Mouse (Mus musculus) adrenal gland, adult (tissue): ENCODE data around the gene Abcc9.
"Not testable (repeated sequence)": the region's sequence is repeated elsewhere in the genome, so short reads cannot be mapped to it uniquely, and the experiment has no call there.

Experiments used
- DNase-seq, 2 experiments: peaks; one replicate each; pipeline ENCODE4 v3.0.0; 2022 to 2023; ENCODE audit warnings: low spot score in 1 of 2; ENCODE audit not compliant: inconsistent age in 2 of 2

Gene Abcc9

DNA sequence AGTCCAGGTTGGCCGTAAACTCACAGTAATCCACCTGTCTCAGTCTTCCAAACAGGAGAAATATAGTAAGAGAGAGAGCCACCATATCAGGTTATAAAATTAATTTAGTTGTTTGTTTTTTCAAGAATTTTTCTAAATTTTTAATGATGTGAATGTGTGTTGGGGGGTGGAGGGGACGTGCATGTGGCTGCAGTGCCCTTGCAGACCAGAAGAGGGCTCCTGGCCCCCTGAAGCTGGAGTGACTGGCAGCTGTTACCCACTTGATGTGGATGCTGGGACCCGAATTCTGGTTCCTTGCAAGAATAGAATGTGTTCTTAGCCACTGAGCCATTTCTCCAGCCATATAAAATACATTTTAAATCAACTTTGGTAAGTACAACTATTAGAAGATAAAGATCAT lies 4.6 kb upstream of the Abcc9 start:
- no peak for DNase-seq

DNA sequence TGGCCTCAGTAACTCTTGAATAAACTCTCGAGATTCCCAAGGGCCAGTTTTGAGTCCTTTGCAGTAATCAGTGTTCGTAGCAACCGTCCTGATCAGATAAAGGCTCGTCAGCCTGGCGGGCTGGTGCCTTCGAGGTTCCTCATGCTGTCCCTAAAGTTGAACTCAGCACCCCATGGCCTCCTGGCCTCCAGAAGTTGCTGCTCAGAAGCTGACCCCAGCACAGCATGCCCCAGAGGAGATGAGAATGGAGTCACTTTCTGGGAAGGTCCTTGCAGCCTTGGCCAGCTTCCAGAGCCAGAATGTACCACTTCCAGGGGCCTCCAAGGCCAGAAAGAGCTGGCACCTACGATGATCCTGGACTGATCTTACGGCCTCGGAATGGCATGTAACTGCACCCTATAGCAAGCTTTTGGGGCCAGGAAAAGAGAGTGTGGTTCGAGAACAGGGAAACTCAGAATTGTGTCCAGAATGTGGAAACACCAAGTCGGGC lies 1.4 kb upstream of the Abcc9 start:
- peak; percentile 31 to 61 for DNase-seq

DNA sequence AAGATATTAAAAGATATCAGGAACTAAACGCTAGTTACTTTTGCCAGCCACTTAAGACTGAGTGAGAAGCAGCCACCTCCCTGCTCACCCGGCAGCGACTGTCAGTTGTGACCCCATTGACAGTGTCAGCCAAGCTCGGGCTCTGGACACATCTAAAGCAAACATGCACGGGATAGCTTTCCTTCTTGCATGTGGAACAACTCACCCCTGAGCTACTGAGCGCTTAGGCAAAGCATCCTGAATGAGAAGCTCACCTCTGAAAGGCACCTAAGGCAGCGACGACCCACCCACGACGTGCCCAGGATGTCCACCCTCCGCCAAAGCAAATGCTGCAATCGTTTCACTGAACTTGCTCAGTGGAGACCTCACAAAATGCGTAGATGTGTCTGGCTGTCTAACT lies 954 bp downstream of the Abcc9 start:
- DNase-seq = no peak

DNA sequence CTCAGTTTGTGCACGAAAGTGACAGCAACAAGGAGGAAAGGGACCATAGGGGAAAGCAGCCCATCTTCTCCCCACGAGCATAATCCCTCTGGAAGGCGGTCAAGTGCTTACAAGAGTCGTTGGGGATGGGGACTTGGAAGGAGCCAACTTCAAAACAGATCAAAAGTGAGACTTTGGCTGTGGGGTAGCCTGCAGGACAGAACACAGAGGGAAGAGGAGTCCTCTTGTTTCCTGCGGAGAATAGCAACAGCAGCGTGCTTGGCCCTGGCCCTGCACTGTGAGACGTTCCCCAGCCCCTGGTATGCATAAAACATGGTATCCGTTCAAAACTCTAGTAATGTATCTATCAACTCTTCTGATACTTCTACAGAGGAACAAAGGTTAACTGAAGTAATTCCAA lies 1.4 kb downstream of the Abcc9 start:
- DNase-seq = no peak

DNA sequence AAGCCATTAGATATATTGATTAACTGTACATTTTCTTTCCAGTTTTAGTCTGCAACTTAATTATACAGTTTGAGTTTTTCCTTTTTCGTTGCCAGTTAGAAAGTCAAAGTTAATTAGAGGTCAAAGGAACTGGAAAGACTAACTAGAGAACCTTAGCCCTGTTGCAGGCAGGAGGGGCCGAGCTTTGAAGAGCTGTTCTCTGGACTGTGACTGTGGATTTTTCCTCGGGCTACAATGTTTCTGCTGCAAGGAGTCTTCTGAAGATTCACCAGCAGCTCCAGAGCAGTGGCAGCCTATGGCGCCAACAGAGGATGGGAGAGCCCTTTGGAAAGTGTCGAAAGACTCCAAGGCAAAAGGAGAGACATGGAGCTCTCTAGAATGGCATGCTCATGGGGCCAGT lies 10.0 kb downstream of the Abcc9 start:
- no peak for DNase-seq

DNA sequence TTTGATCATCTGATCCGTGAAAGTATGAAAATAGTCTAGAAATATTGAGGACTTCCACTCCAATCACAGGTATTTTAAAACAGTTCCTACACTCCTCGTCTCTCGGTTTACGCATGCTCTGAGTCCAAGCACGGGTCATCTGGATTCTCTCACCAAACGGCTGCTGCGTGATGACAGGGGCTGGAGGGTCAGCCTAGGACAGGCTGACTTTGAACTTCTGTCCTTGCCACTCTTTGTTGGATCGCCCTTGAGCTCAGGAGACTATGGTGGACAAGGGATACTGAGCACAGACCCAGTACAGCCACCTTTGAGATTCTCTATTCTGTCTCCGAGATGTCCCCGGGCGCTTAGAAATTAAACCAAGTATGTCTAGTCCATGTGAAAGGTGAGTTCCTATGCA lies 12.4 kb downstream of the Abcc9 start:
- DNase-seq = no peak

DNA sequence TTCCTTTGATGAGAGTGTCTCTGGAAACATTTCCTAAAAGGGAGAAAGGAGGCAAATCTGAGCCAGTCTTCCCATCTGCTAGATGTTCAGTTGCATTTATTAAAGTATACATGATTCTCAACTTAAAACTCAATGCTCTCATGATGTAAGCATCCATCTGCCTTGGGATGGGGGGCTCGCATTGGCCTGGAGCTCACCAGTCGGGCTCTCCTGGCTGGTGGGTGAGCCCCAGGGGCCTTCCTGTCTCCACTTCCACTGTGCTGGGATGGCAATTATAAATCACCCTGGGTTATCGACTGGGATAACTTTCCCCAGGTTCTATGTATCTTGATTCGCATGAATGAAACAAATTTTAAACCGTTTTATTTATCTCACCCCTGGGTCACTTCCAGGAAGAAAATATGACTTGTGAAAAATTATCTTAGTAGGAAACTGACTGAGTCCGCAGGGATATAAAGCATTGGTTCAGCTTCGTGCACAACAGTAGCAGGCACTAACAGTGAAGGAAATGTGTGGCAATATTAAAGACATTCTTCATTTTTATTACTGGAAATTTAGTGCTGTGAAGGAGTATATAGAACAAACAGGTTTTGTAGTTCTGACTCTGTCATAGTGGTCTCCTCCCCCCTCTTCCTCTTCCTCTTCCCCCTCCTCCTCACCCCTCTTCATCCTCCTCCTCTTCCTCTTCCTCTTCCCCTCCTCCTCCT lies 19.0 kb downstream of the Abcc9 start:
- no peak for DNase-seq

DNA sequence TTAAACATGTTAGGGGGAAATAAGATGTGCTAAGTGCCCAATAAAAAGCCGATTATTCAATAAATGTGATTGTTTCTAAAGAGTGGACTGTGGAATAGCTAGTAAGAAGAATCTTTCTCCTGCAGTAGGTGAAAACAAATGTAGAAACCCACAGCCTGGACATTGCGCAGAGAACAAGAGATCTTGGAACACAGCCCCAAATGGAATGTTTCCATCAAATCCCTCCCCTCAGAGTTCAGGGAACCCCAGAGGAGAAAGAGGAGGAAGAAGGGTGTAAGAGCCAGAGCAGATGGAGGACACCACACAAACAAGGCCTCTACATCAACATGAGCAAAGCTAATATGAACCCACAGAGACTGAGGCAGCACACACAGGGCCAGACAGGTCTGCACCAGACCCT lies 32.1 kb downstream of the Abcc9 start:
- DNase-seq = no peak

DNA sequence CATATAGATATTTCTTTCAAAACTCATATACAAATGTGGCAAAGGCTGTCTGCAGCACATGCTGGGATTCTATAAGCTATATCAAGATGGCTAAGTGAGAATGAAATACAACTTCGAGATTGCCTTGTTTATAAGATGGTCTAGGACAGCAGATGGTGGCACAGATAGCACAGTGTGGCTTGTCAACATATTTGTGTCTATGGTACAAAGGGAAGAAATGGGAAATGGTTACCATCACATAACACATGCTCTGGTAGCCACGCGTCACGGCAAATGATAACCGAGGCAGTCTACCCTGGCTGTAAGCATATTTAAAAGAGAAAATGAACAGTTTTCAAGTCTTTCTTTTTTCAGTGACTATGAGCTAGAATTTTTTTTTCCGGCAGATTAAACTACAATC lies 32.8 kb downstream of the Abcc9 start:
- DNase-seq = no peak

DNA sequence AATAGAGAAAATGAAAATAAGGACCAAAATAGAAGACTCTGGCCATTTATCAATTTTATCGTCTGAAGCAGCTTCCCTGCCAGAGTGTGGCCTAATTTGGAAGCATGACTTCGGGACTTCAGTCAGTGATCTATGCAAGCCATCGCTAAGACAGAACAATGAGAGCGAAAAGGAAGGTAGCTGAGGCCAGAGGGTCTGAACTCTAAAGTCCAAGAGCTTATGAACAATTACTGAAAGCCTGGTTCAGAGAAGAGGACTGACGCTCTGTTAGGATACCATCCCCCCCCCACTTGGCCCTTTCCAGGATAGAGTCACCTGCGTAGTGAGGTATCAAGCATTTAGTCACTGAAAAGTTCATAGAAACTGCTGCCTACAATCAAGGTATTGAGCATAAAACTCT lies 33.3 kb downstream of the Abcc9 start:
- no peak for DNase-seq

DNA sequence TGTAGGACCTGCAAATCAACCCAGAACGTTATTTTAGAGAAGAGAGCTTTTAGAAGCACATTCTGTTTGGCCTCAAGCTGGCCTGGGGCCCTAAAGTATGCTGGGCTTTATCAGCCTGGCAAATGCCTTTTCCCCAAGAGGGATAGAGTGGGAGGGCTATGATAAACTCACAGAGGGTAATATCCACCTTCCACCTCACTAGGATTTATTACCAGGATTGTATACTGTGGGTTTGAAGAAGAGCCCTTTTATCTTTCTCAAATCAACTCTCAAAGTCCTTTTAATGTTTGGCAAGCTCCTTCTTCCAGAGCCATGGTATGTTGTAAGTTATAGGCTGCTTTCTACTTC lies 33.7 kb downstream of the Abcc9 start:
- DNase-seq = no peak

DNA sequence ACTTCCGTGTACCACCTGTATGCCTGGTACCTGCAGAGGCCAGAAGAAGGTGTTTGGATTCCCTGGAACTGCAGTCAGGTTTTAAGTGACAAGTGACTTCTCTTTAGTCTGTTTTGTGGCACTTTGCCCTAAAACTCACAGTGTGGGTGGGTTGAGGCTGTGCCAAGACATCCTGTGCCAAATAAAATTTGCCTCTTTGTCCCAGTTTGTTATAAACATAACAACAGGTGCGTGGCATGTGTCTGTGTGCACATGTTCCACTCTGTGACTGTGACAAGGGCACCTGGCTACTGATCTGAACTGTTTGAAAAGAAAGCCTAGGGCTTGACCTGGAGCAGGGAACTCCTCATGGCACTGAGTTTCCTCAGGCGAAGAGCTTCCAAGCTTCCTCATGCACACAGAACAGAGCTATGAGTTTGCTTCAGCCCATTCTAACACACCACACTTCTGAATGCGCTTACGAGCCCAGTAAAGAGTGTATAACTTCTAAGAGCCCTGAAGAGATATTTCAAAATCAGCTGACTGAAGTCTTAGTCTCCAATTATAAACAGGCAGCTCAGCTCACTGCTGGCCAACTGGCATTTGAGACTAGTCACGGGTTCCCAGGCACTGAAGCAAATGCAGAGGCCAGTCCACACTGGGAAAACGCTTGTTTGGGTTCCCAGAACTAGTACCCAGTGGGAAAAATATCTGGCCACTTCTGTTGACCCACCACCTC lies 34.3 kb downstream of the Abcc9 start:
- peak in 1 of 2 experiments; percentile 49 for DNase-seq

DNA sequence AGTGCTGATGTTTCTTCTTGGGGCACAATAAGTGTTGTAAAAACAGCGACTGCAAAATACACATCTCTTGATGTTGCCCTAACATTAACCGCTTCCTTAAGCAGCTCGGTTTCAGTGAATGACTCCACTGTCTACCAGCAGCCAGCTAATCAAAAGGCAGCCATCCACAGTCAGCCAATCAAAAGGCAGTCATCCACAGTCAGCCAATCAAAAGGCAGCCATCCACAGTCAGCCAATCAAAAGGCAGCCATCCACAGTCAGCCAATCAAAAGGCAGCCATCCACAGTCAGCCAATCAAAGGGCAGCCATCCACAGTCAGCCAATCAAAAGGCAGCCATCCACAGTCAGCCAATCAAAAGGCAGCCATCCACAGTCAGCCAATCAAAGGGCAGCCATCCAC lies 40.1 kb downstream of the Abcc9 start:
- not testable (repeated sequence) for DNase-seq

DNA sequence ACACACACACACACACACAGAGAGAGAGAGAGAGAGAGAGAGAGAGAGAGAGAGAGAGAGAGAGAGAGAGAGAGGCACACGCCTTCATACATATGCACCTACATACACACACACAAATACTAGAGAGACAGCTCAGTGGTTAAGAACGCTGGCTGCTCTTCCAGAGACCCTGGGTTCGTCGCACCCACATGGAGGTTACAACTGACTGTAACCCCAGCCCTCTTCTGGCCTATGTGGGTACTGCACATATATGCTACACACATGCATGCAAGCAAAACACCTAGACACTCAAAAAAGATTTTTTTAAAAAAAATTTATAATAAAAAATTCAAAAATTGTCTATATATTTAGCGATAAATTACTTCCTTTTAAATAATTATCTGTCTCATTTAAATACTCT lies 43.1 kb downstream of the Abcc9 start:
- DNase-seq = peak in 1 of 2 experiments; percentile 46

DNA sequence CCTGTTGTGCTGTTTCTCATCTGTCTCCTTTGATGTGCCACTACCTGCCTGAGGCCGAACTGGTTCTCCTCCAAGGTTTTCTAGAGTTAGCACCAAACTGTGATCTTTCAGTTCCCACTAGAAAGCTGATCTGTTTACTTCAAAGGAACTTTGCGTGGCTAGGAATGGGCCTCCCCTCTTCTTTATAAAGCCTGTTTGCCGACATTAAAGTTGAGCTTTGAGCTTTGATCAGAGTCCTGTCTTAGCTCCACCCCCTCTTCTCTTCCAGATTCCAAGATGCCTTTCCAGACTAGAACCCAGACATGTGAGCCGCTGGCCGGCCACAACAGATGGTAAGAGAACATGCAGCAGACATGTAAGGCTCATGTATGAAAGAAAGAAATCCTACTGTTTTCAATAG lies 47.6 kb downstream of the Abcc9 start:
- no peak for DNase-seq

DNA sequence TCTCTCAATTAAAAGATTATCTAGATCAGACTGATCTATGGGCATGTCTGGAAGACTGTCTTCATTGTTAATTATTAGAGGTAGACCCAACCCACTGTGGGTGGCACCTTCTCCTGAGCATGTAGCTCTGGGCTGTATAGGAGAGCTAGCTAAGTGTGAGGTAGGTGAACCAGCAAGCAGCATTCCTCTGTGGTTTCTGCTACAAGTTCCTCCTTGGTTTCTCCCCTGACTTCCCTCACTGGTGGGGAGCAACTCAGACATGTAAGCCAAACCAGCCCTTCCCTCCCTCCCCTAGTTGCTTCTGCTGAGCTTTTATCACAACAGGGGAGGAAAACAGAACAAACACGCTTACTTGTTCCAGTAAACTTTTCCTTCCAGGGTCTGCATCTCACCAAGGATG lies 49.9 kb downstream of the Abcc9 start:
- DNase-seq = no peak

DNA sequence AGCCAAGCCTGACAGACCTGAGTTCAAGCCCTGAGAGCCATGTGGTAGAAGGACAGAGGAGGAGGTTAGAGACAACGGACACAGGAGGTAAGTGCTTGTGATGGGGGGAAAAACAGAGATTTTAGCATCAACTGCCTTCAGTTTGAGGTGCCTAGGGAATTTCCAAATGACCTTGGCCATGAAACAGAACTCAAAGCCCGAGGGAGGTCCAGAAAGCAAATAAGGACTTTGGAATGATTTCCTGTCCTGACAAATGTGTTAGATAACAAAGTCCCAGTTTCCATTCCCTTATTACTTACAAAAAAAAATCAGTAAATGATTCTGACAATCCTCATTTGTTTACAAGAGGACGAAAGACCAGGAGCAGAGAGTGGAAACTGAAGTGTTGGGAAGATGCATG lies 52.8 kb downstream of the Abcc9 start:
- DNase-seq = no peak

DNA sequence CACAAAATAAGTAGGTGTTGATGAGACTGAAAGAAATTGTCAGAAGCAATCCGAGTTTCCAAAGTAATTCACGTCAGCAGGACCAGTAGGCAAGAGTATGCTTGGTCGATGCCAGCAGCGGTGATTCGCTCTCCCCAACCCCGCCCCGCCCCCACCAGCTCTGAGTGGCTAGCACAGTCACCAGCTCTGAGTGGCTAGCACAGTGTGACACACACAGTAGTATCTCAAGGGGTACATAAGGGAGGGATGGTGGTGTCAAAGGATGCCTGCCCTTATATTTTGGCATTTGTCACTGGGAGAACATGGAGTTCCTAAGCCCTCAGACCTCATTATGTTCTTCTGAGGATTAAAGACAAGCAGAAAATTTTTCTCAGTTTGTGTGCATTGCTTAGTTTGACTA lies 56.6 kb downstream of the Abcc9 start:
- DNase-seq = no peak

DNA sequence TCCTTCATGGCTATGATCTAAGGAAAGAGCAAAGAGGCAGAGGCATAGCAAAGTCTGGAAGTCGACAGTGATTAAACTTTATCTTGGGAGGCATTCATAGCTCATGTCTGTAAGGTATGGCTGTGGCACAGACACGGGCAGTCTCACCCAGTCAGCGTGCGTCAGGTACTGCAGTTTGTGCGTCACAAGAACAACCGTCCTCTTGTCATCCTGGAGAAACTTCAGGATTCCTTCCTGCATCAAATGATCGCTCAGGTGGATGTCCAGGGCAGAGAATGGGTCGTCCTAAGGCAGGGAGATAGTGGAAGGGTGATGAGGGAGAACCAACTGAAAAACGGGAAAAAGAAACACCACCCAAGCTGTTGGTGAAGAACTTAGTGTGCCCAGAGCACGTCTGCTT lies 62.8 kb downstream of the Abcc9 start:
- DNase-seq = no peak

DNA sequence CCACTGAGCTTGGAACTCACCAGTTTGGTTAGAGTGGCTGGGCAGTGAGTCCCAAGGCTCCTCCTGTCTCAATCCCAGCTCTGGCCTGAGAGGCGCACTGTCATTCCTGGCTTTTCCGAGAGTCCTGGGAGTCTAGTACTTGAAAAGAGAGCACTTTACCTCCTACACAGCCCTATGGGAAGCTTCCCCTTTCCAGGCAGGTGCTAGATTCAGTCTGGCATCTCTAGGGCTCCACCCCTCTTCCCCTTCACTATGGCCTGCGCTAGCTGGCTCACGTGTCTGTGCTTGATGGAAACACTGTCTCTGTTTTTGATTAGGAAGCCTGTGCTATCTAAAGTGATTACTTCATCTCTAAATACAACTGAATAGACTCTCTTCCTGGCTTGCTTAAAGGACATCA lies 66.5 kb downstream of the Abcc9 start:
- peak; percentile 12 to 37 for DNase-seq

DNA sequence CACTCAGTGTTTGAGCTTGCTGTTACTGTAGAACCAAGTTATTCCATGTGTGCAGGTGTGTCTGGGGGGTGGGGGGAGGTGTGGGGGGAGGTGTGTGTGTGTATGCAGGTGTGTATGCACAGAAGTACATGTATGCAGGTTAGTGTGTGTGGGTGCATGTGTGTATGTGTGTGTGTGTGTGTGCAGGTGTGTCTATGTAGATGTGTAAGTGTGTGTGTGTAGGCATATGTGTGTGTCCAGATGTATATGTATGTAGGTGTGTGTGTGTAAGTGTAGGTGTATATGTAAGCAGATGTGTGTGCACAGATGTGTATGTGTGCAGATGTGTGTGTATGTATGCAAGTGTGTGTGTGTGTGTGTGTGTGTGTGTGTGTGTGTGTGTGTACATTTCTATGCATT lies 66.9 kb downstream of the Abcc9 start:
- DNase-seq = no peak

DNA sequence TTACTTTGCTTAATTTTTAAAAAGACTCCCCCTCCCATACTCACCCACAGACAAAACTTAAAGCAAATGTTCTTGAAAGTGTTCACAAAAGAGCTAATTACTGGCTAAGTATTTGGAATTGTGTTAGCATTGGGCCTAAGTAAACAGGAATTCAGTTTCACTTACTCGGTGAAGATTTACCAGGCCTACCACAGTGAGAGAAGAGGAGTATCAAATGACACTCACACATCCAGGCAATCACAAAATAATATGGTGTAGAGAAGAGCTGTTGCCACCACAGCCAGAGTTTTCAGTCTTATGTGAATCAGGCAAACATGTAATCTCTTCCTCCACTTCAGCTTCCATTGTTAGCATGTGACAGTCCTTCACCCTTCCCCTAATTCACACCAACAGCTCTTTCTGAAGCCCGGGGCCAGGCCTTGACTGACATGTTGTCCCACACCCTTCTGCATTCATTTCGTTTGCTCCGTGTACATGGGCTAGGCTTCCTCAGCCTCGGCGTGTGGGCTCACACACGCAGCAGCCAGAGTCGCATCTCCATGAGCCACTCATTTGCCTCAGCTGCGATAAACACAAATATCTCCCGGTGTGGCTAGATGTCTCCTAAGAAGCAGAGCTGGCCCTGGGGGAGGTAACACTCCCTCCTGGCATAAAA lies 67.5 kb downstream of the Abcc9 start:
- DNase-seq = no peak
